Mouse (Mus musculus): Measurements from ENCODE around the gene Clint1.

GRCm38 (mm10) chr11:45810056-45810455, 41.8 kb upstream of the Clint1 start:
- no peak for TF ChIP-seq CTCF (IDR thresholded peaks at IDR 0.05; ENCODE audit: low read depth)
- no peak for TF ChIP-seq EP300 (IDR thresholded peaks at IDR 0.05; ENCODE audit: low read depth)
